7 mouse cellular contexts compared by ENCODE assay signal in genomic region chr13:8870510-8871313, GRCm38 (mm10). TPM values are rescaled to one million over a fixed set of nuclear protein-coding genes. Genes with fewer than 3 reads are reported as not detected.
DNase-seq lines count a peak whose midpoint lies in the region; ATAC-seq and TF ChIP-seq lines count a peak whose summit lies in the region.

No protein-coding gene starts in this region.

- peak overlapping the region; percentile 59 for H3K4me2 ChIP-seq in embryonic facial prominence, embryonic 12.5 days (replicated peaks)
- peak overlapping the region; percentile 78 for H3K4me2 ChIP-seq in limb, embryonic 13.5 days (replicated peaks)
- H3K4me2 ChIP-seq in midbrain, embryonic 16.5 days (ENCODE audit: low read length) = peak overlapping the region; percentile 82

- peak overlapping the region; percentile 81 for H3K9ac ChIP-seq in embryonic facial prominence, embryonic 12.5 days
- peak overlapping the region; percentile 88 for H3K9ac ChIP-seq in heart, adult 2 months (ENCODE audit: low read depth, low read length)
- H3K9ac ChIP-seq in limb, embryonic 13.5 days = peak overlapping the region; percentile 86
- H3K9ac ChIP-seq in midbrain, embryonic 16.5 days (ENCODE audit: low read depth, low read length) = peak overlapping the region; percentile 91

- no peaks in the 10 kb centered on the region for H3K9me3 ChIP-seq in embryonic facial prominence, embryonic 12.5 days
- no peaks in the 10 kb centered on the region for H3K9me3 ChIP-seq in limb, embryonic 13.5 days
- no peaks in the 10 kb centered on the region for H3K9me3 ChIP-seq in midbrain, embryonic 16.5 days (replicated peaks; ENCODE audit: control insufficient read depth, low read length, poor library complexity, severe bottlenecking)

- intact Hi-C loops in heart, adult 2 months (cut with DNase I) = loop anchor here (2.0 to 10.0 kb wide), 4 partner anchors 14 to 126 kb away; partner anchors contain the start of genes Gtpbp4 and Idi1

- under 1% methylated on average over 57 of the region's 57 CpGs for WGBS in embryonic facial prominence, embryonic 12.5 days
- under 1% methylated on average over 57 of the region's 57 CpGs for WGBS in heart, adult 2 months
- under 1% methylated on average over 57 of the region's 57 CpGs for WGBS in limb, embryonic 13.5 days
- under 1% methylated on average over 57 of the region's 57 CpGs for WGBS in midbrain, embryonic 16.5 days

- TF ChIP-seq POLR2A in heart, adult 2 months (IDR thresholded peaks at IDR 0.05; ENCODE audit: insufficient read depth, low read depth, low read length) = peak; percentile 98

- H3K4me1 ChIP-seq in embryonic facial prominence, embryonic 12.5 days = peaks cover 7% of the 10 kb centered on the region
- peaks cover 10% of the 10 kb centered on the region for H3K4me1 ChIP-seq in heart, adult 2 months (ENCODE audit: control insufficient read depth, insufficient read depth, low read length)
- peaks cover 9% of the 10 kb centered on the region for H3K4me1 ChIP-seq in limb, embryonic 13.5 days
- H3K4me1 ChIP-seq in midbrain, embryonic 16.5 days (ENCODE audit: control insufficient read depth, insufficient read depth, low read length) = peaks cover 21% of the 10 kb centered on the region

- no peaks in the 10 kb centered on the region for H3K79me2 ChIP-seq in heart, adult 2 months (replicated peaks; ENCODE audit: control insufficient read depth, insufficient read depth, low read length)

- peak overlapping the region; percentile 87 for H3K4me3 ChIP-seq in embryonic facial prominence, embryonic 12.5 days
- peak overlapping the region; percentile 87 for H3K4me3 ChIP-seq in heart, adult 2 months
- H3K4me3 ChIP-seq in limb, embryonic 13.5 days = peak overlapping the region; percentile 86
- peak overlapping the region; percentile 75 for H3K4me3 ChIP-seq in midbrain, embryonic 16.5 days (ENCODE audit: low read depth, low read length)

- ATAC-seq in embryonic facial prominence, embryonic 12.5 days (ENCODE audit: insufficient number of reproducible peaks, insufficient read depth, low FRiP score, low TSS enrichment) = peak; percentile 94
- peak; percentile 96 for ATAC-seq in limb, embryonic 13.5 days (ENCODE audit: low FRiP score, low read depth)
- peak; percentile 96 for ATAC-seq in midbrain, embryonic 16.5 days

- peak overlapping the region; percentile 95 for H3K27ac ChIP-seq in embryonic facial prominence, embryonic 12.5 days
- peak overlapping the region; percentile 91 for H3K27ac ChIP-seq in heart, adult 2 months
- H3K27ac ChIP-seq in limb, embryonic 13.5 days = peak overlapping the region; percentile 96
- peak overlapping the region; percentile 96 for H3K27ac ChIP-seq in midbrain, embryonic 16.5 days (ENCODE audit: low read length)

- 0 out of 2 replicates have a peak, but pooled peaks cover 6% of the 10 kb centered on the region for H3K36me3 ChIP-seq in embryonic facial prominence, embryonic 12.5 days
- H3K36me3 ChIP-seq in heart, adult 2 months (ENCODE audit: control insufficient read depth, insufficient read depth, low read length) = peaks cover 27% of the 10 kb centered on the region
- H3K36me3 ChIP-seq in limb, embryonic 13.5 days = peaks cover 8% of the 10 kb centered on the region; the same call in 1 of the 2 replicates
- H3K36me3 ChIP-seq in midbrain, embryonic 16.5 days (ENCODE audit: control insufficient read depth, insufficient read depth, low read length) = no peaks in the 10 kb centered on the region

- peak; percentile 91 for TF ChIP-seq EP300 in heart, adult 2 months (IDR thresholded peaks at IDR 0.05; ENCODE audit: insufficient read depth, low read depth, low read length)

- DNase-seq in adrenal gland, postnatal 25 days = peak; percentile 85
- DNase-seq in heart, adult 2 months = peak; percentile 91 to 93
- peak; percentile 90 to 92 for DNase-seq in kidney, adult 8-10 months
- DNase-seq in spleen, postnatal 10 days (ENCODE audit: low spot score in 2 of 2) = peak; percentile 91 to 92

- peak; percentile 99 for TF ChIP-seq CTCF in heart, adult 2 months (IDR thresholded peaks at IDR 0.05)

- no peaks in the 10 kb centered on the region for H3K27me3 ChIP-seq in embryonic facial prominence, embryonic 12.5 days
- no peaks in the 10 kb centered on the region for H3K27me3 ChIP-seq in heart, adult 2 months (ENCODE audit: control insufficient read depth, insufficient read depth, low read length)
- H3K27me3 ChIP-seq in limb, embryonic 13.5 days = no peaks in the 10 kb centered on the region
- no peaks in the 10 kb centered on the region for H3K27me3 ChIP-seq in midbrain, embryonic 16.5 days (ENCODE audit: control insufficient read depth, insufficient read depth, low read depth, low read length)

RNA-seq across cellular contexts. Expression of gene Wdr37, which starts 1.0 kb away (rescaled TPM):
- total RNA-seq in adrenal gland, postnatal 25 days (2021) = 43.0 and 51.0 TPM in 2 replicates
- polyA plus RNA-seq in embryonic facial prominence, embryonic 12.5 days (2016; fragmentation: Nextera tagmentation; extraction: Ambion mirVana) = 32.0 and 32.3 TPM in 2 replicates
- total RNA-seq in heart, adult 2 months (2021) = 10 to 100 TPM; 33.3 to 38.7 TPM
- polyA plus RNA-seq in heart, adult 2 months (2012; rRNA removed) = 12.6 and 24.4 TPM in 2 replicates
- polyA plus RNA-seq in limb, embryonic 13.5 days (2015; fragmentation: Nextera tagmentation; extraction: Ambion mirVana) = 23.3 and 26.1 TPM in 2 replicates
- 57.5 and 58.9 TPM in 2 replicates for polyA plus RNA-seq in midbrain, embryonic 16.5 days (2015; fragmentation: Nextera tagmentation; extraction: Ambion mirVana)

RNA-seq across cellular contexts. Expression of gene Idi1, which starts 14.6 kb away (rescaled TPM):
- total RNA-seq in adrenal gland, postnatal 25 days (2021) = 258 and 343 TPM in 2 replicates
- polyA plus RNA-seq in embryonic facial prominence, embryonic 12.5 days (2016; fragmentation: Nextera tagmentation; extraction: Ambion mirVana) = 66.8 and 83.4 TPM in 2 replicates
- total RNA-seq in heart, adult 2 months (2021) = 1 to 10 TPM; 4.5 to 4.9 TPM
- polyA plus RNA-seq in heart, adult 2 months (2012; rRNA removed) = 3.0 and 6.9 TPM in 2 replicates
- polyA plus RNA-seq in limb, embryonic 13.5 days (2015; fragmentation: Nextera tagmentation; extraction: Ambion mirVana) = 55.8 and 56.7 TPM in 2 replicates
- polyA plus RNA-seq in midbrain, embryonic 16.5 days (2015; fragmentation: Nextera tagmentation; extraction: Ambion mirVana) = 111 and 120 TPM in 2 replicates

Comparison
In these comparisons a context has a peak if more than half of its experiments do, and no peak if none do; other contexts are left out.
1. Peak in every context shown above with its lines: DNase-seq, ATAC-seq, H3K4me3 ChIP-seq and H3K27ac ChIP-seq.